Mouse (Mus musculus) CD4-positive, CD25-positive, alpha-beta regulatory T cell, adult 4 months (primary cell): ENCODE results near the gene Olfr45. TPM values are rescaled to one million over a fixed set of nuclear protein-coding genes. Genes with fewer than 3 reads are reported as not detected.
"Not testable (repeated sequence)": the region's sequence is repeated elsewhere in the genome, so short reads cannot be mapped to it uniquely, and the experiment has no call there.

Source experiments
- ATAC-seq: one replicate; pipeline ENCODE4 v1.8.0; 2017
- polyA plus RNA-seq, 2 experiments: library from polyadenylated mRNA; unstranded; fragments of 100-300 nt; shearing (Covaris generic); gene quantifications; one replicate each; pipeline ENCODE4 v1.2.1; 2017

Olfr45 gene
- polyA plus RNA-seq, result not detected

GRCm38 (mm10) chr7:140681651-140682050 lies at the start of gene Olfr45:
TSS of gene Olfr45 (plus strand) at chr7:140681951.
- ATAC-seq, result no peak

- ATAC-seq, result no peak
Observed at GRCm38 (mm10) chr7:140646152-140646551, 35.6 kb upstream of the Olfr45 start, which contains the start of gene Olfr53. TSS of gene Olfr53 (plus strand) at chr7:140646452.

- no peak for ATAC-seq
Observed at GRCm38 (mm10) chr7:140659630-140660029, 22.1 kb upstream of the Olfr45 start, which contains the start of gene Olfr539. TSS of gene Olfr539 (plus strand) at chr7:140659930.

- ATAC-seq, result not testable (repeated sequence)
Observed at GRCm38 (mm10) chr7:140670693-140671092, 11.1 kb upstream of the Olfr45 start.

GRCm38 (mm10) chr7:140675863-140676262 lies 5.9 kb upstream of the Olfr45 start:
- no peak for ATAC-seq

GRCm38 (mm10) chr7:140679591-140679990 lies 2.2 kb upstream of the Olfr45 start:
- not testable (repeated sequence) for ATAC-seq

GRCm38 (mm10) chr7:140696967-140697366 lies 15.2 kb downstream of the Olfr45 start, which contains the start of gene Olfr541:
TSS of gene Olfr541 (plus strand) at chr7:140697267.
- no peak for ATAC-seq

GRCm38 (mm10) chr7:140706348-140706747 lies 24.6 kb downstream of the Olfr45 start:
- no peak for ATAC-seq

GRCm38 (mm10) chr7:140707536-140708284 lies 26.0 kb downstream of the Olfr45 start:
- ATAC-seq, result no peak

- ATAC-seq, result no peak
Observed at GRCm38 (mm10) chr7:140717155-140718055, 35.7 kb downstream of the Olfr45 start.

GRCm38 (mm10) chr7:140721095-140721494 lies 39.3 kb downstream of the Olfr45 start:
- ATAC-seq, result no peak

GRCm38 (mm10) chr7:140725558-140725957 lies 43.8 kb downstream of the Olfr45 start:
- ATAC-seq, result no peak

GRCm38 (mm10) chr7:140733162-140733561 lies 51.4 kb downstream of the Olfr45 start:
- ATAC-seq, result no peak

Other genes with a start within 250 kb of the Olfr45 start
- gene Olfr533, start 218.6 kb upstream of the Olfr45 start, polyA plus RNA-seq, result not detected
- not detected for gene Olfr535, start 197.7 kb upstream of the Olfr45 start, polyA plus RNA-seq
- gene Olfr536, start 174.6 kb upstream of the Olfr45 start, polyA plus RNA-seq, result not detected
- not detected for gene Olfr538, start 114.1 kb upstream of the Olfr45 start, polyA plus RNA-seq
- gene Olfr46, start 80.7 kb upstream of the Olfr45 start, polyA plus RNA-seq, result not detected
- not detected for gene Olfr61, start 53.0 kb upstream of the Olfr45 start, polyA plus RNA-seq
- not detected for gene Olfr53, start 35.5 kb upstream of the Olfr45 start, polyA plus RNA-seq
- under 1 TPM in 1 of 2 experiments, not detected in 1; 0.06 TPM for gene Olfr539, start 22.0 kb upstream of the Olfr45 start, polyA plus RNA-seq
- gene Olfr541, start 15.3 kb downstream of the Olfr45 start, polyA plus RNA-seq, result not detected
- gene Cyp2e1, start 81.8 kb downstream of the Olfr45 start, polyA plus RNA-seq, result under 1 TPM in 1 of 2 experiments, not detected in 1; 0.28 TPM
- gene Syce1, start 105.9 kb downstream of the Olfr45 start, polyA plus RNA-seq, result under 1 TPM in 1 of 2 experiments, not detected in 1; 0.51 TPM
- under 1 TPM; 0.20 to 0.46 TPM for gene Zfp941, start 140.2 kb downstream of the Olfr45 start, polyA plus RNA-seq
- not detected for gene Urah, start 153.1 kb downstream of the Olfr45 start, polyA plus RNA-seq
- gene Scgb1c1, start 163.6 kb downstream of the Olfr45 start, polyA plus RNA-seq, result not detected
- gene Odf3, start 165.9 kb downstream of the Olfr45 start, polyA plus RNA-seq, result not detected
- gene Gm45785, start 174.4 kb downstream of the Olfr45 start, polyA plus RNA-seq, result not detected
- 10 to 100 TPM; 61.4 to 67.7 TPM for gene Ric8a, start 175.0 kb downstream of the Olfr45 start, polyA plus RNA-seq
- gene Bet1l, start 175.6 kb downstream of the Olfr45 start, polyA plus RNA-seq, result 10 to 100 TPM; 42.8 to 60.4 TPM
- 100 to 1,000 TPM in 1 of 2 experiments, 10 to 100 TPM in 1; 94.9 to 150 TPM for gene Psmd13, start 200.0 kb downstream of the Olfr45 start, polyA plus RNA-seq
- 10 to 100 TPM in 1 of 2 experiments, 1 to 10 TPM in 1; 9.4 to 12.6 TPM for gene Sirt3, start 200.4 kb downstream of the Olfr45 start, polyA plus RNA-seq
- gene Cox8b, start 218.5 kb downstream of the Olfr45 start, polyA plus RNA-seq, result not detected
- gene Nlrp6, start 239.0 kb downstream of the Olfr45 start, polyA plus RNA-seq, result not detected